Mouse (Mus musculus): ENCODE data around the gene Mlip.
A peak's percentile ranks its signal among the peaks of the same experiment; 100 is the strongest.
"Not testable (repeated sequence)": the region's sequence is repeated elsewhere in the genome, so short reads cannot be mapped to it uniquely, and the experiment has no call there.

The Mlip gene

DNA sequence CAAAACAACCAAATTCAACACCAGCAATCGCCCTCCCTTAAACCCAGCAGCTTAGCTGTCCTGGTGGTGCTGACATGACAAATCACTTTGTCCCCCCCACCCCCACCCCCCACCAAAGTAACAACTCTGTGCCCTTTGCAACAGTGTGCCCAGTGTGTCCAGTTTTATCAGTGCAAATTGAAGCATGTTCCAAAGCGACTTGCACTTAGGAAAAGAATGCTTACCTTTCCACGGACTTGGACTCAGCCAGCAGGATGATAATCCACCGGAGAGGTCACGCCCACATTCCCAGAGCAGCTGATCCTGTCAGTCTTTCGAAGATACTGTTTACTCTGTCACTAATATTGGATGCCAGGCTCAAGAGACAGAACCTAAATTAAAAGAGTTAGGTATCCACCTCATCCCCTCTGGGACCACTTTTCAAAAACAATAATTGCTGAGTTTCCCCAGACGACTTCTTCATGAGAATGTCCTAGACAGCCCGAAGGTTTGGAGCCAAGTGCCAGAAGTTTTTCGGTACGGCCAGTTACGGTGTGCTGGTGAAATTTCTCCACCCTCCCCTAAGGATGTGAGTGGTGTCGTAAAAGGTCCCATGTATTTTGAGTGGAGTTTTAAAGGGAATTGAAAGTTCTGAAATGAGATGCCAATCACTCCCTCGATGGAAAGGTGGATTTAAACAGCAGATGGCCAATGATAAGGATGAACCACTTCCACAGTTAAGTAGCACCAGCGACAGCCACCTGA is at the start of gene Mlip:
Gene Mlip (minus strand): TSS at position 538 of the 744 bp plus-strand sequence.
- DNase-seq: no peak

DNA sequence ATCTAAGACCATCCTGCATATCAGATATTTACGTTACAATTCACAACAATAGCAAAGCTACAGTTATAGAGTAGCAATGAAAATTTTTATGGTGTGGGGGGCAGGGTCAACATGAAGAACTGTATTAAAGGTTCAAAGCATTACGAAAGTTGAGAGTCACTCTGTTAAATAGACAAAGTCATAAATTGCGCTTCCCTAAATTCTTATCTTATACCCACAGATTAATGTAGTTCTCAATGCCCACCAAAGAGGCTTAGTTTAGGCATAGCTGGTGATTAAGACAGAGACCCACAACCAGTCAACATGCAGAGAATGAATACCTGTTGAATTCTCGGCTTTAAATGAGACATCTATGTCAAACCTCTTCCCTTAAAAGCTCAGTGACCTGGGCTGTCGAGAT is 47.0 kb upstream of the Mlip start:
- DNase-seq: no peak

- DNase-seq: no peak
Observed at GRCm38 (mm10) chr9:77398856-77399631, 46.3 kb upstream of the Mlip start.

DNA sequence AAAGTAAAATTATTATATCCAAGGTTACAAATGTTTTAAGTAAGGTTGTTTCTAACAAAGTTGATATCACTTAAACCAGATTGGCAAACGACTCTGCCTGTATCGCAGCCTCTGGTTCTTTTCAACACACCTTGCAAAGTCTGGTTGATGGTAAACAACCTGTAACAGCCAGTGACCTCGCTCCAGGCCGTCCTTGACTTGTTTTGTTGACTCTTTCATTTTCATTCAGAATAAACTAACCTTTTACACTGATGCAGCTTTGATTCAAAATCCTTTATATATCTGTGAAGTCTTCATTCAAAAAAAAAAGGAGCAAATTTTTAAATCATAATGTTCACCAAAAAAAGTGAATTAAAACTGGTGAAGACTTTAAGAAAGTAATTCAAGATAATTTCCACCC is 44.3 kb upstream of the Mlip start:
- DNase-seq: no peak

DNA sequence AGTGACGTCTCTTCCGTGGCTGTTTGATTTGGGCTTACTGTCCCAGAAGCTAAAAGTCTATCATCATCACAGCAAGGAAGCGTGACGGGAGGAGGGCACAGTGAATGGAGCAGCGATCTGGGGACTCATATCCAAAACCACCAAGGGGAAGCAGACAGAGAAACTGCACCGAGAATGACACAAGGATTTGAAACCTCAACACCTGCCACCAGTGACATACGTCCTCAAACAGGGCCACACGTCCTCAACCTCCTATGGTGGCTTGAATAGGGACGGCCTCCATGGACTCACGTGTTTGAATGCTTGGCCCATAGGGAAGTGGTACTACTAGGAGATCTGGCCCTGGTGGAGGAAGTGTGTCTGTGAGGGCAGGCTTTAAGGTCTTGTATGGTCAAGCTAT is 38.5 kb upstream of the Mlip start:
- DNase-seq: no peak

DNA sequence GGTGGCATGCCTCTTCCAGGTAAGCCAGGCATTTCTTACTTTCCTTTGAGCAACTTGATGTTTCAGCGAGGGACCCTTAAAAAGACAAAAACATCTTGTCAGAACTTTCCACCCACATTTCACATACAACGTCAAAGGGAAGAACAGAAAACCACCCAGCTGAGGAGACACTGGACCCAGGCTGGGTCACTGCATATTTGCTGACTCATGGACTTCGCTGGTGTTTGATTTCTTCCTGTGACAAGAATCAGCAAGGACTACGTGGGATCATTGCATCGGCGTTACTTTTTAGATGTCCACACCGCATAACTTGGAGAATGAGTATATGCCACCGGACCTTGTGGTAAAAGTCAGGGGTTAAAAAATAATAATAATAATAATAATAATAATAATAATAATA is 36.2 kb upstream of the Mlip start:
- no peak for DNase-seq

DNA sequence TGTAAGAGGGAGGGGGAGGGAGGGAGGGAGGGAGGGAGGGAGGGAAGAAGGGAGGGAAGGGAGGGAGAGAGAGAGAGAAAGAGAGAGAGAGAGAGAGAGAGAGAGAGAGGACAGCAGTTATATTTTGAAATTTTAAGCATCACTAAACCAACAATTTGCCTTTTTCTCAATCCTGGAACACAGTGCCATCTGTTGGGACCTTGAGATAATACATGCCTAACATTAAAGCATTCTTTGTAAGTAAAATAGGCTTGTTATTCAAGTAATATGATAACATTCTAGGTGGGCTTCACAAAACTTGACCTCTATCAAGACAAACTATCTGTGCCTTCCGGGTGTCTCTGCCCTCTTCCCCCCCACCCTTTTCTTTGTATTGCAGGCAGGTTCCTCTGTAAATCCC is 34.0 kb upstream of the Mlip start:
- no peak for DNase-seq

GRCm38 (mm10) chr9:77385611-77386010 is 32.8 kb upstream of the Mlip start:
- no peak for DNase-seq

- DNase-seq: no peak
Observed at GRCm38 (mm10) chr9:77384651-77385050, 31.9 kb upstream of the Mlip start.

DNA sequence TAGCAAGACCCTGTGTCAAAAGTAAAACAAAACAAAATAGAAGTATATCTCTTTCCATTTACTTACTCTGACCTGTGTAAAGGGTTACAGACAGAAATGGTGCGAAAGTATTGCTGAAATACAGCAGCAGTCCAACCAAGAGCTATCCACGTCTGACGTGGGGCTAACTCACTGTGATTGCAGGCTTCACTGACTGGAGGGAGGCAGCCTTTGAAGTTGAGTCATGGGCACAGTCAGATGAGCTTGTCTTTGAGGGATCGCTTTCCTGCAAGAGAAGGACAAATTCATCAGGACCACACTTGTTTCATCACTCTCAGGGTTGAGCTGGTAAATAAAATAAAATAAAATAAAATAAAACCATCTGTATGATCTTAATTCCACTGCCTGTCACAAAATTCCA is 31.2 kb upstream of the Mlip start:
- no peak for DNase-seq

GRCm38 (mm10) chr9:77382514-77382913 is 29.7 kb upstream of the Mlip start:
- DNase-seq: no peak

GRCm38 (mm10) chr9:77381565-77381964 is 28.8 kb upstream of the Mlip start:
- DNase-seq: peak; percentile 44 to 50

DNA sequence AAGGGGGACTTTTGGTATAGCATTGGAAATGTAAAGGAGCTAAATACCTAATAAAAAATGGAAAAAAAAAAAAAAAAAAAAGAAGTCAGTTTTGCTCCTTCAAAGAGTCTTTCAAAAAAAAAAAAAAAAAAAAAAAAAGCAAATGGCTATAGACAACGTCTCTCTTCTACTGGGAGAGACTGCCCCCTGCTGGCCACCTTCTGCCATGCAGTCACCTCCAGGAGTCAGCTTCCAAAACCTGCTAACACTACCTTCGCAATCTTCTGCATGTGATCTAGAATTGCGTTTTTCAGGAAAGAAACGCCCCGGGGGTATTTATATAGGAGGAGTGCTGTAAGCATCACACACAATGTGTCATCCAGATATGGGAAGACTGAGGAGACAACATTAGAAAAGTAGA is 26.9 kb upstream of the Mlip start:
- peak; percentile 58 to 60 for DNase-seq

GRCm38 (mm10) chr9:77377696-77378095 is 24.9 kb upstream of the Mlip start:
- no peak for DNase-seq

- peak; percentile 55 to 58 for DNase-seq
Observed at GRCm38 (mm10) chr9:77377082-77377481, 24.3 kb upstream of the Mlip start.

DNA sequence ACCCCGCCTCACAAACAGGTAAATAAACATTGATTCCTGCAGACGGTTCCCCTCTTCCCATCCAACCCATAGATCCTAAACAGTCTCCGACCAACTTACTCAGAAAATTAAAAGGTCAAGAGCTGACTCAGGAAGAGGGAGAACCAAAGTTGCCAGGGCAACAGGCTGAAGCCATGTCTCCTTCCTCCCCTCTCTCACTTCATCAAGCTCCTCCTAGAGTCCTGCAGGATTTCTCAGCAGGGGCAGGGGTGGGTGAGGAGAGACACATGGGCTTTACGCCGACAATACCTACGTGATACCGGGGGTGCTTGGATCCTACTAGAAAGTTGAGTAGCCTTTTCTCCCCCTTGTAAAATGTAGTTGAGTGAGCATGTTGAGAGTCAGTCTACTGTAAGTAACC is 23.8 kb upstream of the Mlip start:
- no peak for DNase-seq

DNA sequence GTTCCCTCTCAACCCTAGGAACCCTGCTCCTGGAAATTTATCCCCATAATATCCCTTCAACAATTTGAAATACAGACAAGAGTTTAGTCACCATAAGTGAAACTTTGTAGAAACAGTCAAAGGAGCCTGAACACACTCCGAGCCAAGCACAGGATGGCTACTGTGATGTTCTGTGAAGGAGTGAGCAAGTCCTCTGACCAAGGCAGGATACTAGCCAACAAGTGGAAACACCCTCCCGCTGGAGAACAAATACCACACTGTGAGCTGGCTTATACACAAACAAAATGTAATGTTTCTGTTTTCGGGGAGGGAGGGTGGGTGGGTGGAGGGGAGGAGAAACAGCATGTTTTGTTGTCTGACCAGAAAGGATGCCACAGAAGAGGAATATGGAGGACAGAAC is 17.9 kb upstream of the Mlip start:
- DNase-seq: no peak

DNA sequence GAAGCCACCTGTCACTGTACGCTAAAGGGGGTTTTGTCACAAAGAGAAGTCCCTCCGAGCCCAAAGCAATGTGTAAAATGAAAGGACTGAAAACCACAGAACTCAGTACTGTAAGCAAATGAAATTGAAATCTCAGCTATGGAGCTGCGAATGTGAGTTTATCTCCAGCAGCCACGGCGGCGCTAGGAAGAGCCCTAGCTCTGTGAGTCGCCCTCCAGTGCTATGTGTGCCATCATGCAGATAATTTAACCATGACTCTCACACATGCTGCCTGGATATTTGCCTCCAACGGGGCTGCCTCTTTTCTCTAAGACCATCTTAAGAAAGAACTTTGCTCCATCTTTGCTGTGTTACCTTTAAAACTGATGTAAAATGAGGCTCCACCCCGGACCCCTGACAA is 16.5 kb upstream of the Mlip start:
- DNase-seq: no peak

DNA sequence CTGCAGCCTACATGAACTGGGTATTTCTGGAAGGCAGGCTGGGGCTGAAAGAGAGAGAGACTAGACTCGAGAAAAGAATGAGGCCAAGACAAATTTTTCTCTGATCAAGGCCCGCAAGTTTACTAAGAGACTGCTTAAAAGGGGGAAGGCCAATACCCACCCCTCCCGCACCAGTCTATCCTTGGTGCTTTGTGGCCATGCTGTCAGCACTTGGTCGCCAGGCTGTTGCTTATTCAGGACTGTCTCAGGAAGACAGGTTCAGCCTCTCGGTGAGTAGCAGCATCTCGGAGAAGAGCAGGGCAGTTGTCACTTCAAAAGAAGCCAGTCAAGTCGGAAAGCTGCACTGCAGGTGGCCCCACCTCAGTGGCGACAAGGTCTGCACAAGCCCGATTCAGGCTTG is 11.9 kb upstream of the Mlip start:
- DNase-seq: not testable (repeated sequence)

DNA sequence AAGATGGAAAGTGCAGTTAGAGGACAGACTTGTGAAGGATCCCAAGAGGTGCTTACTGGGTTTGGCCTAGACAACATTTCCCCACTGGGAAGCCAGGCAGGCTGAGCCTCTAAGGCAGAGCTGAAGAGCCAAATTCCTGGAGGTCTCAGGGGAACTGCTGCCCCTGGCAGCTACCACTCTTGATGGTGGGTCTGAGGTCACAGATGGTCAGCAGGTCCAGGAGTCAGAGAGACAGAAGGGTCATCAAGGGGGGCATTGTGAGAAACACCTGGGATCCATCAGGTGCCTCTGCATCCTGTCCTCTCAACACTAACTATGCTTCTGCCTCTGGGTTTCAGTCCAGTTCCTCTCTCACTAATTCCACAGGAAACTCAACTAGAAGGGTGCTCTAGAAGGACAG is 10.1 kb upstream of the Mlip start:
- no peak for DNase-seq

GRCm38 (mm10) chr9:77360654-77361053 is 7.9 kb upstream of the Mlip start:
- no peak for DNase-seq

GRCm38 (mm10) chr9:77359278-77359973 is 6.7 kb upstream of the Mlip start:
- DNase-seq: no peak

DNA sequence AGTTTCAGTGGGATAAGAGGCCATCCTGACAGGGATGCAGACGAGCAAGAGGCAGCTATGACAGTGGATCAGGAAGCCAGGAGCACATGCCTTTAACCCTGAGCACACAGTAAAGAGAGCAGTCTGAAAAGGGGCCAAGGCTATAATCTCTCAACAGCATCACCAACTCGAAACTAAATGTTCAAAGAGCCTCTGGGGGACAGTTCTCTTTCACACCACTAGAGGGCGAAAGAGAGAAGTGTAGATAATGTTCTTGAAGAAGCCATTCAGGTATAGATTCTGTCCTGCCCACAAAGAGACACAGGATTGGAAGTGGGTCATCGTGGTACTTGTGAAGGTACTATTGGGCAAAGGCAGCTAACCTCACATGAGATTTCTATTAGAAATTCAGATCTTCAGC is 1.2 kb upstream of the Mlip start:
- DNase-seq: no peak

- DNase-seq: no peak
Observed at GRCm38 (mm10) chr9:77347704-77348103, 5.1 kb downstream of the Mlip start.
